Mouse (Mus musculus) c-Kit-positive CD71-positive TER-119-negative erythroid progenitor cells, embryonic 14.5 days (primary cell): ENCODE results near the gene Prkn.

ENCODE experiments used
- DNase-seq: peaks from one replicate; pipeline ENCODE4 v3.0.0-alpha.2; 2013; ENCODE audit warnings: low read depth

Prkn gene

DNA sequence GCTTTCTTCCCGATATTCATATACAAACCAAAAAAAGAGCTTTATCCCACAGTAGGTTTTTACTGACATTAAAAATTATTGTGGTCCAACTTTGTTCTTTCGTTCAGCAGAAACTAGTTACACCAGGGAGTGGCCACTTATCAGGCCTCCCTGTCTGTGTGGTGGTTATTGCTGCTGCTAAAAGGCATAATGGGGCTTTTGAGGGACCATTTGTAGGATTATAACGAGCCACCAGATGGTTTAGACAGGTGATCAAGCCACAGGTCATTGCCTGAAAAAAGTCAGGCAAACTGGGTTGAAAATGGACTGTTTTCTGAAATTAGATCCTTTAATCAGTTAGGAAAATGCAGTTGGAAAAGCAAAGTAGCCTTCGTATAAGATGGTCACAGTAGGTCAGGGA lies 444.1 kb downstream of the Prkn start:
- DNase-seq: no peak

DNA sequence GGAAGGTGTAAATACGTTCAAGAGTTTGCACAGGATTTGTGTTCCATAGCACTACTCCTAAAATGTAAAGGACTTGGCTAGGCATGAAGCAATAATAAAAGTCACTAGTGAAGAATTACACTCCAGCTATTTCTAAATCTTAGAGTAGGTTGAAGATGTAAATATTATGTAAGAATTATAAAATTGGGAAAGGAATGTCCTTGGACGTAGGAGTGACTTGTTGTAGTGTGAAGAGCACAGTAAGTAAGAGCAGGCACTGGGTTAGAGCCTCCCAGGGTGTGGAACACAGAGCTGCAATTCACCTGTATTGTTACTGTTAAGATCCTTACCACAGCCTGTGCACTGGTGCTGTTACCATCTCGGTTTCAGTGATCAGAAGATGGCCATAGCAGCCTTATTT lies 450.0 kb downstream of the Prkn start:
- no peak for DNase-seq

DNA sequence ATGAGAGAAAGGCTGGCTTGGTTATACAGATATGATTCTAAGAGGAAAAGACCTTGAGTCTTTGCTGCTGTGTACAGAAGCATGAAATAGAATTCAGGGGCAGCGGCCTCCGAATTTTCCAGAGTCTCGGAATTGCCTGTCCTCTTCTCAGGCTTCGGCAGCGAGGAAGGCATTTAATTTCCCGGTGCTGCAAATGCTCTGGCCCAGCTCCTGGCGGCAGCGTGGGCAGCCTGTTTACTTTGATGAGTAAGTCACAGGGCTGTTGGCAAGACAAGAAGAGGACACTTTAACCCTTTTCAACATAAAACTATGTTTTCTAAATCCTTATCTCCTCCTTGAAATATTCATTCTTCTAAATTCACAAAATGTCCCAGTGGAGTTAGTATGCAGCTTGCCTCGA lies 462.9 kb downstream of the Prkn start:
- DNase-seq: no peak

DNA sequence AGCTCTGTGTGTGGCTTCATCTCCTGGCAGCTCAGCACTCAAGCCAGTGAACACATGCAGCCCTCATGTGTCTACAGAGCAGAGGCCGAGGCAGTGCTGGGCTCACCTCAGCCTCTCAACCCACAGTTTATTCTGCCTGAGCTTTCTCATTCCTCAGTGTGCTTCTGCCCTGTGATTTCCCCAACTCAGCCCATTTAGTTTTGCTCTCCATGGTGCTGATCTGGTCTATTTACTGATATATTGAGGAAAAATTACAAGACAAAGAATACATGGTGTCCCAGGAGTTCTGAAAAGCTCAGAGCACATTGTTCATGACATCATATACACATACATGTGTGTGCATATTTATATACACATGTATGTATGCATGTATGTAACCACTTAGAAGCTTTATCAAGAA lies 469.7 kb downstream of the Prkn start:
- no peak for DNase-seq

DNA sequence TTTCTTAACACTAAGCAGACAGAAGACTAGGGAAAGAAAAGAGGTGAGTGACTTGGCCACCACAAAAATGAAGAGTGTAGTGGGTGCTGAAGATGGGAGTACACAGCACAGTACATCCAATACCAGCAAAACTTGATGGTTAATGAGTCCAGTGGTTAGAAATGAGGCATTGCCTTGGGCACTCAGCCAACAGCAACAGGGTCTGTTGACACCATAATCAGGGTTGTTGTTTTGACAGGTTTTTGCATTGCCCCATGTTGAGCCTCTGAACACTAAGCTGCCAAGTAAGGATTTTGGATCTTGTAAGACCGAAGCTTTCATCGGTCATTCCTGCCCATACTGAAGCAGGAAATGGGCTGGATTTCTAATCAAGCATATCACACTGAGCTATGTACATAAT lies 474.0 kb downstream of the Prkn start:
- no peak for DNase-seq

DNA sequence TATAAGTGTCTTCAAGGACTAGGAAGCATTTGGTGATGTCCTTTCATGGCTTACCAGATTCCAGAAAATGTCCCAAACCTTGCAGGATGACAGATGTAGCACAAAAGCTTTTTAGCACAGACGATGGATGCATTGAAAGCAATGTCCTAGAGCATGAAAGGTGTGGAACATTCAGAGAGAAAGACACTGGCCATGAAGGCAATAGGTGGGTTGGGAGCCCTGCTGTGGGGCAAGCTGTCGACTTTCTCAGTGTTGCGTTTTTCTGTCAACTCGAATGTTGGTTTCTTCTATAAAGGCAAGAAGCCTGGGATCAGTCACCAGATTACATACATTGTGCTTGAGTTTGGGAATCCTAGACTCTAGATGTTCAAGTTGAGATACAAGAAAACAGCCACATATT lies 475.5 kb downstream of the Prkn start:
- DNase-seq: no peak

DNA sequence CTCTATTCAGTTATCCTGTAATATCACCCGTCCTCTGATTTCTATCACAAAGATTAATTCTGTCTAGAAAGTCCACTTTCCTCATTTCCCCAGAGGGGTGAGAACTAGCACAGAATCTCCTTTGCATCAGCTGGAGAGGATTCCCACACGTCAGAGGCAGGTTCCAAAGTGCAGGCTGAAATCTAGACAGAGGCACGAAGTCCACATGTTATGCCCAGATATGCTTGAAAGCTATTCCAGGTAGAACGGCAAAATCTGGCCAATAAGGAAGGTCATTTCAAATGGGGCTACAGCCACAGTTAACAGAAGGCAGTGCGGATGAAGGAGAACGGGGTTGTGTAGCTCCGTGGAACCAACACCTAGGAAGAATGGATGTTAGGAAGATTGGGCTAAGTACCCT lies 478.8 kb downstream of the Prkn start:
- no peak for DNase-seq

DNA sequence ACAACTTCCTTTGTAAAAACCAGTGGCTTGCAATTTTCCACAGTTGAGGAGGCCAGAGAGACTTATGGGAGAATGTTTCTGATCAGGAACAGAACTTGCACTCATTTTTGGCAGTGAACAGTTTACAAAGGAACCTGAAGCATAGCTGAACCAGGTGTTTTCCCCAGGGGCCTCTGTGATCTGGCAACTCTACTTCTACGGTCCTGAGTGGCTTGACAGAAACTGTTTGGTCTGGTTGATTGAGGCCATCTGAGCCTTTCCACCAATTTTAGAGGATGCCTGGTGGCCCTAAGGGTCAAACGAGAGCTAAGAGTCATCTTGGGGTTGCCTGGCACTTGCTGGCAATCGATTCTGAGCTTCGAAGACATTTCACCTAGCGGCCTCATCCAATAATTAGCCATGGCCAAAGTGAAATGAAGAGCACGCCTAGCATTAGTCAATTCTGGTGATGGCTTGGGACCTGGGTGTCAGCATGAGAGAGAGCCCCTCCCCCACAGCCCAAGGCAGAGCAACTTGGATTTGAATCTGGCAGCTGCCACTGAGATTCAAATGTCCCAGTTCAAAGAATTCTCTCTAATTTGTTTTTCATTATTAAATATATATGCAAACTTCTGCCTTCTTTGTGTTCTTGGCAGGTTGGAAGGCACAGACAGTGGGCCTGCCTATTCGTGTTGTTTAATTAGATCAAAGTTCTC lies 479.6 kb downstream of the Prkn start:
- no peak for DNase-seq

DNA sequence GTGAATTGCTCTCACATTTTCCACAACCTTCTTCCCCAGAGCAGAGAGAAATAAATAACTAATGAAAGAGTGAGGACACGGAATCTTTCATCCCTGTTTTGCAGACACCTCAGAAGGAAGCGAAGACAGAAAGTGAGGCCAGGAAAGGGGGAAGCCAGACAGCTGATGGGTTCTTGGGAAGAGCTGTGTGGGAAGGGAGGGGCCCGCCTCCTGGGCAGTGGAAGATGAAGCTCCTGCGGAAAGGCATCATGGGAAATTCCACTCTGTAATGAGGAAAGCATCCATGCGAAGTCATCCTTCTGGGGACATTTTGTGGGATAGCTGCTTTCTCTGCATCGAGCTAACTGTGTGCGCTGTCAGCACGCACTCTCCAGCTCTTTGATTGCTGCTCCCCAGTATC lies 491.9 kb downstream of the Prkn start:
- DNase-seq: no peak

DNA sequence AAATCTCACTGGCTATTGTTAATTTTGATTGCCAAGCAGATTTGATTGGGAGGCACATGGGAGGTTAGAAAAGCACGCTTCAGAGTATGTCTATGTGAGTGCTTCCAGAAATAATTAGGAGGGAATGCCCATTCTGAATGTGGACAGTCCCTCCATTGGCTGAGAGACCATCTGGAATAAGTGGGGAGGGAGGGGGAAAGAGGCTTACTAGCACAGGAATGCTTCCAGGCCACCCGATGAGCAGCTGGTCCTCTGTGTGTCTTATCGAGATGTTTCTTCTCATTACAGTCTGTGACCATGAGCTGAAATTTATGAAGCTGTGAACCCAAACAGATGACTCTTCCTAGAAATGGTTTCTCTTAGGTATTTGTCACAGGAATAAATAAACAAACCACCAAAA lies 493.6 kb downstream of the Prkn start:
- DNase-seq: no peak

DNA sequence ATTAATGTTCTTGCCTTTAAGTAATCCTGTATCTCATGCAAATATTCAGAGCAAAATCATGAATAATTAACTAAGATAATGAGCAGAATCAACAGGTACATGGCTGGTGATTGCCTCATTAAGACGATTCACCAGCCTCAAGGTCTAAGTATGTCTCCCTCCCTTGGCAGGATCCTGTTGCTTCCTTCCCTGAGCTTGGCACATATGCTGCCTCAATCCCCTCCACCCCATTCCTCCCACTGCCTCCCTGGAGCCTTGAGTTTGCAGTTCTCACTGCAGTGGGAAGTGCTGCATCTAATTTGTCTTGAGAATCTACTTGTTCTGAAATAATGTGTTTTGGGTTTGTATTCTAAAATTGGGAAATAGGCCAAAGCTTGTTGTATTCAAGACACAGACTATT lies 496.0 kb downstream of the Prkn start:
- no peak for DNase-seq

DNA sequence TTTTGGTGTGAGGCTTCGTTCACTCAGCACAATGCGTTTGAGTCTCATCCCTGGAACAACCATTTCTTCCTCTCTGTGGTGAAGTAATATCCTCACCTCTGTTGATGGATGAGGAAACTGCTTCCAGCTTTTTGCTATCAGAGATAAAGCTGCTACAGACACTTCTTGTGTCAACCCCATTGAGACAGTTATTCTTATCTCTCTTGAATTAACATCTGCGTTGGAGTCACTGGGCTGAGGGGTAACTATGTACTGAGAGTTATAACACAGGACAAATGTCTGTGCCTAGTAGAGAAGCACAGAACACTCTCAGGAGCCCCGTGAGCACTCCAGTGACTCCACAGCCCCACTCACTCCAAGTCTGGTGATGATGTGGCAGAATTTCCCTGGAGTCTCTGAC lies 500.2 kb downstream of the Prkn start:
- no peak for DNase-seq

DNA sequence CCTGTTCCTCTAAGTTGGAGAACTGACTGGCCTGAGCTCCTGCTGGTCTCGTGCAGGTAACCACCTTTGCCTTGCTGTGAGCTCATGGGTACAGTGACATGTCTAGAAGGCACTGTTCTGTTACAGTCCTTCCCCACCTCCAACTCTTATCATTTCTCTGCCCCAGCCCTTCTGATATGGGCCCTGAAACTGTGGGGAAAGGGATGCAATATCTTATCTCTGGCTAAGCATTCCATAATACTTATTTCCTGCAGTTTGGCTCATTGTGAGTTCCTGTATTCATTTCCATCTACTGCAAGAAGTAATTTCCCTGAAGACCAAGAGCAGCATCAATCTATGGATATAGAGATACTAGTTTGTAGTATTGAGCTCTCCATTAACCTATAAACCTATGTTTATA lies 506.1 kb downstream of the Prkn start:
- DNase-seq: no peak

DNA sequence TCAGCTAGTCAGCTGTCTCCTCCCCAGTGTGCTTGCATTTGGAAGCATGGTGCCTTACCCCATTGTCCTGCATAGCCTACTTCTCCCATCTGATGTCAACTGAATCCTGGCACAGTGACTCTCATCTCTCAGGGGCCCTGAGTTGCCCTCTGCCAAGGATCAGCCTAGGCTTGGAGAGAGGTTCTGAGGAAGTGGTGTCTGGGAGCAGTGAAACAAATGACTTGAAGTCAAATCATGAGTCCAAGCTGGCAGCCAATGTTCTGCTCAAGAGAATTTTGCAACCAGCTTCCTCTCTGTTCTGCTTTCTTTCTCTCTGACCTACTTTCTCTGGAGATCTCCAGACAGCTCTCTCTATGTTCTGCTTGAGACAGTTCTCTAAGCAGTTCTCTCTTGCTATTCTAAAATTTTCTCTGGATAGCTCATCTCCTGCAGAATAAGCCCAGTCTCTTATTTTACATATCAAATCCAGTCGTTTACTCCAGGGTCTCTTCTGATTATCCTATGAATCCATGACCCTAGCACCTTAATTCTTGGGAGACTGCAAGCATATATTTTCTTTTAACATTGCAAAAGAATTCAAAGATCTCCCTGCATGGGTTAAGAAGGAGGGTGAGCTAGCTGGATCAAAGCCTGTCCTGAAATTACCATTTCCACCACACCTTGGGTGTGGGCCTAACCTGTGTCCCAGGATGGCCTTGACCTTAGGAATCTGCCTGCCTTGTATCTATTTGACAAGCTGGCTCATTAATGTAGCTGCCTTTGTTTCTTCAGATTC lies 512.8 kb downstream of the Prkn start:
- DNase-seq: no peak

DNA sequence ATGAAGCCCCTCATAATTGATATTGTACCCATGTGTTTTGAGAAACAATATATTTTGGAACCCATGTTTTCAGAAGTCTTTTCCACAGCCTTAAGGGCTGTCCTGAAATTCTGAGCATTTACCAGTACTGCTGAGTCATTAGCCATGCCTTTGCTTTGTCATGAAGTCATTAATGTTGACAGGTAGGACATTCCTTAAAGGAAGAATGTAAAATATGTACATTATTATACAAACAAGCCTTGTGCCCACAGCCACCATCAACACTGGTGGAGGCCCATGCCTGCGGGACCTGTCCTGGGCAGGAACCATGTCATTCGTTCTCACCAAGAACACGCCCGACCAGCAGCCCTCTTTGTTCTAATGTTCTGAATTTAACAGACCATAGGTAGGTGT lies 513.4 kb downstream of the Prkn start:
- no peak for DNase-seq

DNA sequence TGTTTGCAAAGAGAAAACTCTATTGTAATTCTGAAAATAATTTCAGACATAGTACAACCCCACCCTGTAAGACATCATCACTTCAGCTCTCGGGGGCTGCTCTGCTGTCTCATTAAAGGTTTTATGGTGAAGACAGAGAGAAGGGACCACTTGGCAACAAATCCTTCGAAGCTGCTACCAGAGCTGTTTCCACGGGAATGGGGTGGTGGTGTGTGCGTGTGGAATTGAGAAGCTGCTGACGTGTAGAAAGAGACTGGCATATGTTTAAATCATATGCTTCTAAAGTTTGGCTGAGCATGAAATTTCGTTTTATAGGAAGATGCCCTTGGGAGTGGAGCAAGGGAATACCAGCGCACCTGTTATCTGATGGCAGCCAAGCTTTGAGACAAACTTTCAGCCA lies 514.2 kb downstream of the Prkn start:
- DNase-seq: no peak

DNA sequence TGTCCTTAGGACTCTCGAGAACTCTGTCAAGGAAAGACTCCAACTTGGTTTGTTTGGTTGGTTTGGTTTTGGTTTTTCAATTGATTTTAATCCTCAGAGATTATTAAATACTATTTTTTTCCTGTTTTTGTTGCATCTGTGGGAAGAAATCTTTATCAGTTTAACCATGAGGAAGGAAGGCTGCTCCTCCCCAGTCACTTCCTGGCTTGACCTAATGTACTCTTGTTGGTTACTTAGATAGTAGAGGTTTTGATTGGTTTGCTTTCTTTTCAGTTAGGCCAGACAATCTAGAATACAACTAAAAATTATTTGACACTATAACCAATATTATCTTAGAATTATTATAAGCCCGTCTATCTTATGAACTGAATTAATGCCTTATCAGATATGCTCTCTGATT lies 535.3 kb downstream of the Prkn start:
- DNase-seq: no peak

DNA sequence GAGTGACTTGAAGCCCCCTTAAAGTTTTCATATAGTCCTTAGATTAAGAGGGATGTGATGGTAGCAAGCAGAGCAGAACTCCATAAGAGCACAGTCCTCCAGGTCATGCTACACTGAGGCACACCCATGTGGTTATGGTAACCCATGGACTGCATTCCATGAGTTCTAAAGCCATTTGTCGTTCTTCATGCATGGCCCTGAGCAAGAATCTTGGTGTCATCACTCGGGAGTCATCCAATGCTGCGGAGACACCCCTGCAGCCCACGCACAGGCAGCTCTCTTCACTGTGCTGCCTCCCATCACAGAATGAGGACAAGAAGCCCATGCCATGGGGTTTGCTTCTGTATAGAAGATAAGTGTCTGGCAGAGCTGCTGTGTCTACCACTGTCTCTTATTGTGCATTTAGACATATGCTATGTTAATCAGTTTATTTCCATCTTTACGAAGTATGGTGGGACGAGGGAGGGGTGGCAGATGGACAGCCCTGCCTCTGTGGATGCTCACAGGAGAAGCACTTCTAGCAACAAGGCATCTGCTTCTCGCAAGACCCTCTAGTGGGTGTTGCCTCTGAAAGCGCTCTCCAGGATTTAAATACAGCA lies 543.3 kb downstream of the Prkn start:
- DNase-seq: no peak

DNA sequence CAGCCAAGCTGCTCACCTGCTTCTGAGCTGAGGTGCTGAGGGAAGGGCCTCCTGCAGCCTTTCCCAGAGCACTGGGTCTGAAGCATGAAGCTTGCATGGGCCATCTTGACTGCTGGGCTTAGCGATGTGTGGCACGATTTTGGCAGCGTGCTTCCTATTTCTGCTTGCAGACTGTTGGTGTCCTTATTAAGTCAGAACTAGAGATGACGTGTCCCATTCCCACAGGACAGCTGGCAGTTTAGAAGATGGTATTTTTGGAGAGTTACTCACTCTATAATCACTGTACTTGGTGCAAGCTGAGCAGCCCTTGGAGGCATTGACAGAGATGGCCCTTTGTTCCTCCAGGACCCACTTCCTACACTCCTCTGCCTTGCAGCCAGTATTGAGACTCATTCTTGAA lies 545.1 kb downstream of the Prkn start:
- no peak for DNase-seq

DNA sequence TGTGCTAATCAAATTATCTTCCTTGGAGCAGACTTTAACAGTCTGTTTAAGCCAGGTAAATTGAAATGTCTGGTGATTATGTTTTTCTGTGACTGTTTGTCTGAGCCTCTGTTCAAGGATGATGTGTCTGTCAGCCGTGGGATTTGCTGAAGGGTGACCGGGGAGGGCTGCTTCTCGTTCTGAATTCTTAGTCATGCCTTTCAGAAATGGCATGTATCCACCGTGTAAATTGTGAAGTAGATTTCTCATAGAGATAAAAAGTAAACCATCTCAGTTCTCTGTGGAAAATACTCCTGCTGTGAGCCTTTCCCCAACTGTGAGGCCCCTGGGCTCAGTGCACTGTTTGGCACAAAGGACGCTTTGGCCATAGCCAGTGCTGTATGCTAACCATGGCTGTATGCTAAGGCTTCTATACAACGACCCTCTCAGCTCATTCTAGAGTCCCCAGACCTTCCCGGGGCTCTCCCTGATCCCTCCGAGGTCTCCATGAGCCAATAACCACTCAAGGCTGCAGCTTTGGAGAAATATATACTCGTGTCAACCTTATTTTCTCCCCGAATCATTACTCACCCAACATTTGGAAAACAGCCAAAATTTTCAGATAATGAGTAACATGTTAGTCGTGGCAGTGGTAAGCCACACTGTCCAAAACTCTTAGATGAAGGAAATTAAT lies 552.6 kb downstream of the Prkn start:
- no peak for DNase-seq

DNA sequence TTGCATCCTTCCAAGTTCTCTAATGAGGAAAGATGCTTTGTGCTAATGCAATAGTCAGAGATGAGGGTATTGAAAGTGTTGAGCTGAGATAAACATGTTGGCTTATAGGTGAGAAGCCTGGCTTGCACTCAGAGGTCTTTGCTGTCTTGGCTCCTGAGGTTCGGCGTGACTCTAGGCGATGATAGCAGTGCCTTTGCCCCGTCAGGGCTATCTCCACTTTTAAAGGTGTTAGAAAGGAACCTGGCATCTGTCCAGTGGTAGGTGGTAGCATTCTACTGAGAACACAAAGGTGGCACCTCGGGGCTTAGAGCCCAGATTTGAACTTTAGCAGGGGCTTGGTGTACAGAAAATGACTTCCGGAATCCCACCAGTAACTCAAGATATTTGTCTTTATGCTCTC lies 554.4 kb downstream of the Prkn start:
- DNase-seq: no peak

DNA sequence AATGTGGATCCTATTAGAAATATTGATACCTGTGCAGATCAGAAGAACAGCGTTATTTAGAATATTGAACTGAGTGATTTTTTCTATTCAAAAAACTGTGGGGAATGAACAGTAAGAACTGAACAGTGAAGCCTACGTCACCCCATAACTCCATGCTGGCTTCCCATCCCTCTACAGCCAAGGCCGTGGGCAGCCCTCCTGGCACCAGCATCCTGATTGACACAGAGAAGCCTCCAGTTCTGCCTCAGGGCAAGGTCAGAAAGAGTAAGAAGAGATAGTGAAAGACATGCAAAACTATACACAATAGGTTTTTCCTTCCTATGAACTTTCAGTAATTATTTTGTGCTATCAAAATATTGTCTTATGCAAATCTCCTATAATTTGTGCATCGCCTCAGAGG lies 557.5 kb downstream of the Prkn start:
- DNase-seq: no peak

DNA sequence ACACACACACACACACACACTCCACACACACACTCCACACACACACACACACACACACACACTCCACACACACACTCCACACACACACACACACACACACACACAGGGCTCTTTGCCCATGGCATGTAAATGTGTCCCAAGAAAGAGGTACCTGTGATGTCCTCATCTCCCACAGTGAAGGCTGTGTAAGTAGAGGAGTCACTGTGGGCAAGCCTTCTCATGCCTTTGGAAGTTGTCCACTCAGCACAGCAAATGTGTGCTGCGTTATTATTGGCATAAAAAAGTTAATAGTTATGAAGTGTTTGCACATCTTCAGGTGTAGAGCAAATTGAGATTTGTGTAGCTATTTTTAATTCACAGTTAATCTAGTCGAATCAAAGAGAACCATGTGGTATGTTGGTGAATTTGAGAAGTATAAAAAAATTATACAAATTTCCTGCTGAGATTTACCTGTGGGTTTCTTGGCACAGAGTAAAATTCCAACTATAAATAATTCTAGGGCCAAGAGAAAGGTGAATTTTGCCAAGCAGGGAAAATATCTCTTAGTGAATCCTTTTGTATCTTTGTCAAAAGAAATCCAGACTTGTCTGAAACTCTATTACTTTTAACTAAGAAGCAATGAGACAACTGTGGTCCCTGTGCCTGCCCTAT lies 562.2 kb downstream of the Prkn start:
- no peak for DNase-seq
